Mouse (Mus musculus) liver, embryonic 14.5 days (tissue): ENCODE data around the gene Spesp1. TPM values are rescaled to one million over a fixed set of nuclear protein-coding genes. Genes with fewer than 3 reads are reported as not detected.

Experiments
- ATAC-seq: fragments of 200-750 bp; cut with Nextera tagmentation; 2 replicates; pipeline ENCODE4 v1.8.0; 2017; ENCODE audit warnings: moderate number of reproducible peaks, mild to moderate bottlenecking, moderate library complexity; ENCODE audit not compliant: insufficient read depth
- DNase-seq, 3 experiments: peaks; one replicate each; pipeline ENCODE4 v3.0.0-alpha.2; 2012 to 2013; ENCODE audit warnings: low read depth in 3 of 3, low spot score in 3 of 3
- H3K27ac ChIP-seq: fragments of 300-500 bp; sonication (generic); 2 replicates; pipeline ENCODE4 v1.5.1; 2014; ENCODE audit warnings: moderate library complexity, mild to moderate bottlenecking, control low read depth, inconsistent platforms
- H3K27me3 ChIP-seq: fragments of 300-500 bp; sonication (generic); 2 replicates; pipeline ENCODE4 v1.6.1; 2014; ENCODE audit warnings: mild to moderate bottlenecking, low read length, moderate library complexity; ENCODE audit not compliant: control insufficient read depth, insufficient read depth
- H3K36me3 ChIP-seq: fragments of 300-500 bp; sonication (generic); replicated peaks from 2 replicates; pipeline ENCODE4 v1.6.1; 2014; ENCODE audit warnings: low read depth; ENCODE audit not compliant: control insufficient read depth, insufficient read depth
- H3K4me1 ChIP-seq, 2 experiments: fragments of 200-500 bp in 1 of 2; fragments of 300-500 bp in 1 of 2; sonication (generic) in 1 of 2; replicated peaks; 2 replicates each; pipeline ENCODE4 v1.6.1; 2012 to 2014; ENCODE audit warnings: antibody characterized with exemption in 1 of 2, inconsistent platforms in 1 of 2, low read length in 1 of 2; ENCODE audit not compliant: control insufficient read depth in 2 of 2, insufficient read depth in 2 of 2
- H3K4me2 ChIP-seq: fragments of 300-500 bp; sonication (generic); 2 replicates; pipeline ENCODE4 v1.6.1; 2014; ENCODE audit warnings: low read depth, mild to moderate bottlenecking, control low read depth, moderate library complexity
- H3K4me3 ChIP-seq, 2 experiments: fragments of 200-500 bp in 1 of 2; fragments of 300-500 bp in 1 of 2; sonication (generic) in 1 of 2; 2 replicates each; pipeline ENCODE4 v1.5.1; 2012 to 2014; ENCODE audit warnings: low read depth in 2 of 2, low read length in 2 of 2, mild to moderate bottlenecking in 2 of 2, control low read depth in 1 of 2, inconsistent platforms in 1 of 2, moderate library complexity in 1 of 2; ENCODE audit not compliant: insufficient read depth in 1 of 2
- H3K9ac ChIP-seq: fragments of 300-500 bp; sonication (generic); replicated peaks from 2 replicates; pipeline ENCODE4 v1.6.1; 2014; ENCODE audit warnings: mild to moderate bottlenecking, control low read depth, moderate library complexity
- H3K9me3 ChIP-seq: fragments of 300-500 bp; sonication (generic); 2 replicates; pipeline ENCODE4 v1.6.1; 2016; ENCODE audit warnings: low read length, mixed read lengths; ENCODE audit not compliant: control insufficient read depth
- CTCF ChIP-seq: IDR thresholded peaks from 2 replicates; pipeline ENCODE4 v1.5.1; 2016; ENCODE audit warnings: antibody characterized with exemption, low read depth, control low read depth
- EP300 ChIP-seq: IDR thresholded peaks from 2 replicates; pipeline ENCODE4 v1.6.1; 2016; ENCODE audit warnings: antibody characterized with exemption, low read depth
- WGBS: fragments of 180-500 bp; shearing (Covaris S2); extraction: QIAGEN DNeasy Blood & Tissue Kit; methylation state at CpG from one replicate; pipeline ENCODE4 v1.1.7; 2014; ENCODE audit not compliant: insufficient replicate concordance; 5-methylcytosine and 5-hydroxymethylcytosine counted together
- microRNA-seq: library from miRNA; unstranded; fragments of <30 nt; microRNA quantifications from one replicate; pipeline ENCODE4, GENCODE M21; 2016
- polyA plus RNA-seq, 2 experiments: library from polyadenylated mRNA; depleted of rRNA in 1 of 2; stranded (reverse) in 1 of 2; unstranded in 1 of 2; fragments of >200 nt; fragmentation: Nextera tagmentation in 1 of 2; extraction: Ambion mirVana in 1 of 2; gene quantifications; 2 replicates each; pipeline versions ENCODE4 v1.2.1 to v1.2.3; 2012 to 2014

Gene Spesp1
- polyA plus RNA-seq, 2 experiments: not detected

DNA sequence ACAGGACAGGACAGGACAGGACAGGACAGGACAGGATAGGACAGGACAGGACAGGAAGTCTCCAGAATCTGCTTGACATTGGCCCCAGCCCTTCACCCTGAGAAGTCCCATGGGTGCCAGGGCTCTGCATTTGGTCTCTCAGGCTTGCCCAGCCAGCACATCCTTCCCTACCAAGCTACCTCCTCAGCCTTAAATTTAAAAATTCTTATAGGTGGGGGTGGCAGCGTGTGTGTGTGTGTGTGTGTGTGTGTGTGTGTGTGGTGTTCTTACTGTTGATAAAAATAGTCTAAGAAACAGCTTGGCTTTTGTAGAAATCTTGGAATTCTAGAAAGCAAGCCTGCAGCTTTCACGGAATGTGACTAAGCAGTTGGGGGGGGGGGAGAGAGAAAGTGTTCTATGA lies 52.0 kb downstream of the Spesp1 start:
- H3K4me2 ChIP-seq: no peak overlapping the region
- H3K9me3 ChIP-seq: no peaks in the 10 kb centered on the region
- no peaks in the 10 kb centered on the region for H3K36me3 ChIP-seq
- H3K27ac ChIP-seq: no peak overlapping the region
- H3K9ac ChIP-seq: no peak overlapping the region
- ATAC-seq: no peak
- peaks cover 0 to 6% of the 10 kb centered on the region in 2 experiments; a peak in 1 of 4 replicates for H3K4me1 ChIP-seq
- 31% methylated on average over 2 of the region's 2 CpGs for WGBS
- TF ChIP-seq CTCF (no peak), EP300 (no peak)
- no peak overlapping the region for H3K4me3 ChIP-seq
- H3K27me3 ChIP-seq: no peaks in the 10 kb centered on the region
- DNase-seq: no peak

GRCm38 (mm10) chr9:62222481-62222880 lies 59.5 kb downstream of the Spesp1 start:
- ATAC-seq (no peak), DNase-seq (no peak)
- H3K27ac ChIP-seq: no peak overlapping the region
- H3K36me3 ChIP-seq: no peaks in the 10 kb centered on the region
- 0 out of 4 replicates have a peak, but pooled peaks cover 0 to 2% of the 10 kb centered on the region in 2 experiments for H3K4me1 ChIP-seq
- H3K4me3 ChIP-seq: no peak overlapping the region
- no peak overlapping the region for H3K9ac ChIP-seq
- no peaks in the 10 kb centered on the region for H3K9me3 ChIP-seq
- TF ChIP-seq CTCF (no peak), EP300 (no peak)
- no peak overlapping the region for H3K4me2 ChIP-seq
- 18% methylated on average over 10 of the region's 10 CpGs for WGBS
- no peaks in the 10 kb centered on the region for H3K27me3 ChIP-seq

DNA sequence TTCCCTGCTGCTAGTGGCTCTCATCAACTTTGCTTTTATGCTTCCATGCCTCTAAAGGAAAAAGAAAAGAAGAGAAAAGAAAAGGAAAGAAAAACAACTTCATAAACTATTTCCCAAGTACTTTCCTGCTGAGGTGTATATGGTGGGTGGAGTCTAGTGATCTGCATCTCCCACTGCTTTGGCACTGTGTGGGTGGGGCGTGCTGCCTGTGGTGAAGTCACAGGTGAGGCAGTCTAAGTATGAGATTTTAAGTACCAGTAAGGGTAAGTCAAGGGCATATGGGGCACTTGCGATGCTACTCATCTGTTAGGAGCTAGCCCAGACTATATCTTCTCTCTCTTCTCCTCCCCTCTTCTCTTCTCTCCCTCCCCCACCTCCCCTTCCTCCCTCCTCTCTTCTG lies 60.0 kb downstream of the Spesp1 start:
- Histone ChIP-seq H3K27me3 (no peaks in the 10 kb centered on the region), H3K27ac (no peak overlapping the region), H3K36me3 (no peaks in the 10 kb centered on the region), H3K9ac (no peak overlapping the region), H3K9me3 (no peaks in the 10 kb centered on the region), H3K4me2 (no peak overlapping the region), H3K4me3 (no peak overlapping the region), H3K4me1 (0 out of 4 replicates have a peak, but pooled peaks cover 0 to 2% of the 10 kb centered on the region in 2 experiments)
- DNase-seq (no peak), ATAC-seq (no peak)
- WGBS: 55% methylated on average over 2 of the region's 2 CpGs
- no peak for TF ChIP-seq CTCF
- TF ChIP-seq EP300: no peak

Small RNAs within 50 kb of the gene (microRNA-seq; reads per million reads assigned to microRNA genes)
- not detected for gene Gm25603

Other genes with a start within 250 kb of the Spesp1 start
- 1.9 and 2.7 TPM in 2 replicates for gene Glce, start 159.6 kb downstream of the Spesp1 start, polyA plus RNA-seq (2012; rRNA removed)
- 5.6 and 7.4 TPM in 2 replicates for gene Glce, start 159.6 kb downstream of the Spesp1 start, polyA plus RNA-seq (2014; fragmentation: Nextera tagmentation; extraction: Ambion mirVana)
- 56.1 and 240 TPM in 2 replicates for gene Anp32a, start 59.1 kb upstream of the Spesp1 start, polyA plus RNA-seq (2012; rRNA removed)
- 54.3 and 54.7 TPM in 2 replicates for gene Anp32a, start 59.1 kb upstream of the Spesp1 start, polyA plus RNA-seq (2014; fragmentation: Nextera tagmentation; extraction: Ambion mirVana)